Mouse (Mus musculus): Measurements from ENCODE around the gene Bptf. TPM values are rescaled to one million over a fixed set of nuclear protein-coding genes. Genes with fewer than 3 reads are reported as not detected.
"Not testable (repeated sequence)": the region's sequence is repeated elsewhere in the genome, so short reads cannot be mapped to it uniquely, and the experiment has no call there.

The Bptf gene
- polyA plus RNA-seq, 2 experiments: 38.4 to 49.1 TPM

DNA sequence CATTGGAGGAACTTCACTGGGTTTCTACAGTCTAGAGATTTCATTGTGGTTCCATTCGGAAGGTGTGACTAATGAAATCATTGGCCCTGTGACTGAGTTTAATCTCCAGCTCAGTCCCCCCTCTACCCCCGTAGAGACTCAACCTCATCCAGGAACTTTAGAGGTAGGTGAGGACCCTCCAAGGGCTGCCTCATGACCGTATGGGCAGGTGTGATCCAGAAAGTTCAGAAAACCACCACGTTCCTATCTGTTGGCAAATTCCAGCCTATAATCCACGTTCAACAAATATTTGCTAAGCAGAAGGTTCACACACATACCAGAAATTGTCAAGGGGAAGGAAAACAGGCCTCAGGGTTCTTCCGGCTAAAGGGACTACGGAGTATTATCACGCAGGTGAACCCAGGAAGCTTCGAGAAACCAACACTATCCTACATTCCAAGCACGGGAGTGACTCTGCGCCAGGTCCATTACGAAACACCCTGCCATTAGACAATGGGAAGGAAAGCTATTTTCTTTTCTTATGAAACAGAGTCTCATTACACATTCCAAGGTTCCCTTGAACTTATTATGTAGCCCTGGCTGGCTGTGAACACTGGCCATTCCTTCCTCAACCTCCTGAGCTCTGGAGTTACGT is 109.8 kb downstream of the Bptf start:
- H3K4me2 ChIP-seq (replicated peaks; ENCODE audit: low read depth, low read length, severe bottlenecking): no peak overlapping the region
- peaks cover 10% of the 10 kb centered on the region for H3K27me3 ChIP-seq (ENCODE audit: control insufficient read depth, insufficient read depth, low read length)
- no peak overlapping the region for H3K9ac ChIP-seq (ENCODE audit: low read depth, low read length, severe bottlenecking)
- no peak for ATAC-seq (ENCODE audit: low FRiP score, low read depth)
- peaks cover 13% of the 10 kb centered on the region for H3K4me1 ChIP-seq (ENCODE audit: control insufficient read depth, insufficient read depth, low read length)
- no peak overlapping the region for H3K27ac ChIP-seq (replicated peaks; ENCODE audit: low read depth, low read length)
- WGBS: 78% methylated on average over 13 of the region's 13 CpGs
- no peaks in the 10 kb centered on the region for H3K36me3 ChIP-seq (ENCODE audit: control insufficient read depth, insufficient read depth, low read length)
- no peak for TF ChIP-seq POLR2A (IDR thresholded peaks at IDR 0.05; ENCODE audit: borderline replicate concordance, extremely low read depth, insufficient read depth, insufficient read length)
- H3K9me3 ChIP-seq (ENCODE audit: control insufficient read depth, low read length): no peaks in the 10 kb centered on the region
- no peak for DNase-seq (ENCODE audit: low spot score)
- no peak overlapping the region for H3K4me3 ChIP-seq (replicated peaks; ENCODE audit: low read length)

DNA sequence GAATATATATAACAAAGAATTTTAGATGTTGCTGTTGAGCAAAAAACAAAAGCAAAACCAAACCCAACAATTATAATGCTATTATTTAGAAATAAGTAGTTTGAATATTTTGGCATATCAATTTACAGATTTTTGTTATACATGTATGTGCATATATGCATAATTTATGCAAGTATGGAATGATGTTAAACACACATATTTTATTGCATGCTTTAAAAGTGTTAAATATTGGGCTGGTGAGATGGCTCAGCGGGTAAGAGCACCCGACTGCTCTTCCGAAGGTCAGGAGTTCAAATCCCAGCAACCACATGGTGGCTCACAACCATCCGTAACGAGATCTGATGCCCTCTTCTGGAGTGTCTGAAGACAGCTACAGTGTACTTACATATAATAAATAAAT is 112.2 kb downstream of the Bptf start:
- not testable (repeated sequence) for DNase-seq (ENCODE audit: low spot score); H3K4me3 ChIP-seq (replicated peaks; ENCODE audit: low read length); H3K9me3 ChIP-seq (ENCODE audit: control insufficient read depth, low read length); H3K4me1 ChIP-seq (ENCODE audit: control insufficient read depth, insufficient read depth, low read length); ATAC-seq (ENCODE audit: low FRiP score, low read depth); H3K27me3 ChIP-seq (ENCODE audit: control insufficient read depth, insufficient read depth, low read length); H3K36me3 ChIP-seq (ENCODE audit: control insufficient read depth, insufficient read depth, low read length); H3K4me2 ChIP-seq (replicated peaks; ENCODE audit: low read depth, low read length, severe bottlenecking); H3K27ac ChIP-seq (replicated peaks; ENCODE audit: low read depth, low read length); H3K9ac ChIP-seq (ENCODE audit: low read depth, low read length, severe bottlenecking)
- WGBS: 92% methylated on average over 3 of the region's 5 CpGs

DNA sequence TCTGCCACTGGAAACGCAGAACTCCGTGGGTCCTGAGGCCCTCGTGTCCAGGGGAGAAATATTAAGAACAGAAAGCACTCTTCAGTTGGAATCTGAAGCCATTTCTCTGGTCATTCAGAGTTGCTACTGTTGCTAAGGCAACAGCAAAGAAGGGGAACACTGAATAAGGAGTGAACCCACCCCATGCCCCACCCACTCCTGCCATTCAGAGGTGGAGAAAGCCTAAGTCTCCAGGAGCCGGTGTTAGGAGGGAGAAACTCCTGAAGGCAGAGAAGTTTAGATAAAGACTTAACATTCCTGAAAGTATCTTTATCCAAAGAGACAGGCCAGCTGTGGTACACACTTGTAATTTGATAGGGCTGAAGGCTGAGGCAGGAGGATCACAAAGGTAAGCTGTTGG is 112.6 kb downstream of the Bptf start:
- ATAC-seq (ENCODE audit: low FRiP score, low read depth) (no peak), DNase-seq (ENCODE audit: low spot score) (no peak)
- Histone ChIP-seq H3K4me1 (ENCODE audit: control insufficient read depth, insufficient read depth, low read length) (no peaks in the 10 kb centered on the region), H3K4me2 (replicated peaks; ENCODE audit: low read depth, low read length, severe bottlenecking) (no peak overlapping the region), H3K9ac (ENCODE audit: low read depth, low read length, severe bottlenecking) (no peak overlapping the region), H3K9me3 (ENCODE audit: control insufficient read depth, low read length) (no peaks in the 10 kb centered on the region), H3K36me3 (ENCODE audit: control insufficient read depth, insufficient read depth, low read length) (no peaks in the 10 kb centered on the region), H3K27me3 (ENCODE audit: control insufficient read depth, insufficient read depth, low read length) (no peaks in the 10 kb centered on the region), H3K4me3 (replicated peaks; ENCODE audit: low read length) (no peak overlapping the region), H3K27ac (replicated peaks; ENCODE audit: low read depth, low read length) (no peak overlapping the region)
- TF ChIP-seq POLR2A (IDR thresholded peaks at IDR 0.05; ENCODE audit: borderline replicate concordance, extremely low read depth, insufficient read depth, insufficient read length): no peak
- WGBS: 80% methylated on average over 4 of the region's 4 CpGs

- no peak for DNase-seq (ENCODE audit: low spot score)
- H3K27ac ChIP-seq (replicated peaks; ENCODE audit: low read depth, low read length): no peak overlapping the region
- H3K4me2 ChIP-seq (replicated peaks; ENCODE audit: low read depth, low read length, severe bottlenecking): no peak overlapping the region
- ATAC-seq (ENCODE audit: low FRiP score, low read depth): no peak
- no peaks in the 10 kb centered on the region for H3K4me1 ChIP-seq (ENCODE audit: control insufficient read depth, insufficient read depth, low read length)
- H3K36me3 ChIP-seq (ENCODE audit: control insufficient read depth, insufficient read depth, low read length): no peaks in the 10 kb centered on the region
- H3K9me3 ChIP-seq (ENCODE audit: control insufficient read depth, low read length): no peaks in the 10 kb centered on the region
- H3K9ac ChIP-seq (ENCODE audit: low read depth, low read length, severe bottlenecking): no peak overlapping the region
- 36% methylated on average over 7 of the region's 8 CpGs for WGBS
- no peak overlapping the region for H3K4me3 ChIP-seq (replicated peaks; ENCODE audit: low read length)
- no peaks in the 10 kb centered on the region for H3K27me3 ChIP-seq (ENCODE audit: control insufficient read depth, insufficient read depth, low read length)
- no peak for TF ChIP-seq POLR2A (IDR thresholded peaks at IDR 0.05; ENCODE audit: borderline replicate concordance, extremely low read depth, insufficient read depth, insufficient read length)
These were observed 113.3 kb downstream of the Bptf start for GRCm38 (mm10) chr11:107018606-107019005.

GRCm38 (mm10) chr11:107017339-107017886 is 114.5 kb downstream of the Bptf start:
- 48% methylated on average over 6 of the region's 6 CpGs for WGBS
- Histone ChIP-seq H3K4me1 (ENCODE audit: control insufficient read depth, insufficient read depth, low read length) (no peaks in the 10 kb centered on the region), H3K9me3 (ENCODE audit: control insufficient read depth, low read length) (no peaks in the 10 kb centered on the region), H3K9ac (ENCODE audit: low read depth, low read length, severe bottlenecking) (no peak overlapping the region), H3K4me2 (replicated peaks; ENCODE audit: low read depth, low read length, severe bottlenecking) (no peak overlapping the region), H3K36me3 (ENCODE audit: control insufficient read depth, insufficient read depth, low read length) (no peaks in the 10 kb centered on the region), H3K27ac (replicated peaks; ENCODE audit: low read depth, low read length) (no peak overlapping the region), H3K4me3 (replicated peaks; ENCODE audit: low read length) (no peak overlapping the region), H3K27me3 (ENCODE audit: control insufficient read depth, insufficient read depth, low read length) (no peaks in the 10 kb centered on the region)
- no peak for ATAC-seq (ENCODE audit: low FRiP score, low read depth)
- TF ChIP-seq POLR2A (IDR thresholded peaks at IDR 0.05; ENCODE audit: borderline replicate concordance, extremely low read depth, insufficient read depth, insufficient read length): no peak
- DNase-seq (ENCODE audit: low spot score): no peak
